In genomic region chr11:90033442-90033841, GRCm38 (mm10) we compare ENCODE assay signal across 9 mouse cellular contexts. TPM values are rescaled to one million over a fixed set of nuclear protein-coding genes. Genes with fewer than 3 reads are reported as not detected.
DNase-seq lines count a peak whose midpoint lies in the region; ATAC-seq and TF ChIP-seq lines count a peak whose summit lies in the region.
"Had no signal": no experiment of that assay in that cellular context is flagged by ENCODE, and none has a peak within 500 bp of the region (broad histone marks: within the 10 kb centered on the region; RNA-seq: fewer than 3 reads in every experiment).

No protein-coding gene starts in this region.

- TF ChIP-seq CTCF in left cerebral cortex, adult 2 months (IDR thresholded peaks at IDR 0.05), result no peak

- intact Hi-C loops in left cerebral cortex, adult 2 months (cut with DNase I), result no loop called here
- intact Hi-C loops in left cerebral cortex, postnatal 25 days (cut with DNase I), result no loop called here

- 19% methylated on average over 5 of the region's 5 CpGs for WGBS in heart, embryonic 14.5 days
- 43% methylated on average over 5 of the region's 5 CpGs for WGBS in limb, embryonic 14.5 days
- WGBS in stomach, embryonic 14.5 days, result 37% methylated on average over 5 of the region's 5 CpGs

- H3K4me3 ChIP-seq in left cerebral cortex, adult 2 months, result peak overlapping the region; percentile 3; the same call in 1 of the 2 replicates
- peak overlapping the region; percentile 4 to 36 for H3K4me3 ChIP-seq in heart, embryonic 14.5 days (ENCODE audit: control insufficient read depth in 1 of 2, insufficient read depth in 1 of 2, low read depth in 1 of 2, low read length in 2 of 2)
- 0 out of 2 replicates have a peak overlapping the region, but pooled peaks have one; percentile 4 for H3K4me3 ChIP-seq in limb, embryonic 14.5 days (replicated peaks; ENCODE audit: low read length)
- H3K4me3 ChIP-seq in stomach, embryonic 14.5 days (ENCODE audit: low read depth, low read length), result peak overlapping the region; percentile 35
- H3K4me3 ChIP-seq: megakaryocyte, embryonic 14.5 days had no signal

- peaks cover 20% of the 10 kb centered on the region for H3K27me3 ChIP-seq in heart, embryonic 14.5 days (ENCODE audit: control insufficient read depth, insufficient read depth, low read length)
- H3K27me3 ChIP-seq in limb, embryonic 14.5 days (ENCODE audit: control insufficient read depth, insufficient read depth, low read length), result no peaks in the 10 kb centered on the region
- no peaks in the 10 kb centered on the region; the same call in 1 of the 2 replicates for H3K27me3 ChIP-seq in stomach, embryonic 14.5 days (ENCODE audit: control insufficient read depth, insufficient read depth, low read length)

- ATAC-seq in heart, embryonic 14.5 days (ENCODE audit: insufficient number of reproducible peaks, insufficient read depth, low FRiP score, low read depth), result no peak
- ATAC-seq in limb, embryonic 14.5 days (ENCODE audit: low FRiP score, low read depth), result no peak
- ATAC-seq in stomach, embryonic 14.5 days (ENCODE audit: insufficient number of reproducible peaks, insufficient read depth, low FRiP score, low read depth), result no peak

- no peak for TF ChIP-seq POLR2A in limb, embryonic 14.5 days (IDR thresholded peaks at IDR 0.05; ENCODE audit: borderline replicate concordance, extremely low read depth, insufficient read depth, insufficient read length)

- H3K27ac ChIP-seq in left cerebral cortex, adult 2 months, result no peak overlapping the region
- no peak overlapping the region for H3K27ac ChIP-seq in heart, embryonic 14.5 days (replicated peaks in 1 of 2; ENCODE audit: control insufficient read depth in 1 of 2, insufficient read depth in 1 of 2, low read depth in 2 of 2, low read length in 2 of 2)
- H3K27ac ChIP-seq in limb, embryonic 14.5 days (replicated peaks; ENCODE audit: low read depth, low read length), result no peak overlapping the region
- H3K27ac ChIP-seq in stomach, embryonic 14.5 days (ENCODE audit: low read length), result no peak overlapping the region; the same call in 1 of the 2 replicates

- peak overlapping the region; percentile 45 for H3K9ac ChIP-seq in heart, embryonic 14.5 days (ENCODE audit: low read length)
- H3K9ac ChIP-seq in limb, embryonic 14.5 days (ENCODE audit: low read depth, low read length, severe bottlenecking), result no peak overlapping the region
- no peak overlapping the region; the same call in 1 of the 2 replicates for H3K9ac ChIP-seq in stomach, embryonic 14.5 days (replicated peaks; ENCODE audit: low read depth, low read length)

- no peaks in the 10 kb centered on the region for H3K36me3 ChIP-seq in heart, embryonic 14.5 days (ENCODE audit: control insufficient read depth, insufficient read depth, low read length)
- no peaks in the 10 kb centered on the region; the same call in 1 of the 2 replicates for H3K36me3 ChIP-seq in limb, embryonic 14.5 days (ENCODE audit: control insufficient read depth, insufficient read depth, low read length)
- H3K36me3 ChIP-seq in stomach, embryonic 14.5 days (ENCODE audit: control insufficient read depth, insufficient read depth, low read length), result no peaks in the 10 kb centered on the region

- H3K4me1 ChIP-seq in heart, embryonic 14.5 days (ENCODE audit: control insufficient read depth in 2 of 2, insufficient read depth in 2 of 2, low read length in 2 of 2), result peaks cover 5 to 29% of the 10 kb centered on the region in 2 experiments
- H3K4me1 ChIP-seq in limb, embryonic 14.5 days (ENCODE audit: control insufficient read depth, insufficient read depth, low read length), result peaks cover 28% of the 10 kb centered on the region
- H3K4me1 ChIP-seq in stomach, embryonic 14.5 days (ENCODE audit: control insufficient read depth, insufficient read depth, low read length), result peaks cover 14% of the 10 kb centered on the region; the same call in 1 of the 2 replicates

- H3K4me2 ChIP-seq in heart, embryonic 14.5 days (ENCODE audit: low read length), result peak overlapping the region; percentile 66
- H3K4me2 ChIP-seq in limb, embryonic 14.5 days (replicated peaks; ENCODE audit: low read depth, low read length, severe bottlenecking), result peak overlapping the region; percentile 50
- H3K4me2 ChIP-seq in stomach, embryonic 14.5 days (replicated peaks; ENCODE audit: low read depth, low read length), result peak overlapping the region; percentile 53

- DNase-seq in left cerebral cortex, adult 2 months (ENCODE audit: extremely low spot score in 1 of 2, low spot score in 2 of 2), result no peak
- no peak for DNase-seq in left cerebral cortex, adult 18-20 months (ENCODE audit: low spot score in 2 of 2)
- no peak for DNase-seq in limb, embryonic 14.5 days (ENCODE audit: low spot score)
- DNase-seq in left cerebral cortex, postnatal 25 days (ENCODE audit: low spot score in 2 of 2), result no peak
- no peak for DNase-seq in retina, embryonic 14.5 days (ENCODE audit: low spot score)

- peaks cover 4% of the 10 kb centered on the region; the same call in 1 of the 2 replicates for H3K9me3 ChIP-seq in heart, embryonic 14.5 days (ENCODE audit: control insufficient read depth, low read length)
- H3K9me3 ChIP-seq in limb, embryonic 14.5 days (ENCODE audit: control insufficient read depth, low read length), result no peaks in the 10 kb centered on the region
- peaks cover 5% of the 10 kb centered on the region; the same call in 1 of the 2 replicates for H3K9me3 ChIP-seq in stomach, embryonic 14.5 days (ENCODE audit: control insufficient read depth, low read depth, low read length)

RNA-seq across cellular contexts. Expression of gene Tmem100, which starts 3.3 kb away (rescaled TPM):
- total RNA-seq in left cerebral cortex, adult 2 months (2021), result 10 to 100 TPM; 15.9 TPM
- total RNA-seq in left cerebral cortex, adult 18-20 months (2021), result 10 to 100 TPM; 12.3 to 18.2 TPM
- polyA plus RNA-seq in heart, embryonic 14.5 days (2014; fragmentation: Nextera tagmentation; extraction: Ambion mirVana), result 14.8 and 16.4 TPM in 2 replicates
- 12.6 and 16.4 TPM in 2 replicates for polyA plus RNA-seq in limb, embryonic 14.5 days (2012; rRNA removed)
- polyA plus RNA-seq in limb, embryonic 14.5 days (2014; fragmentation: Nextera tagmentation; extraction: Ambion mirVana), result 20.1 and 23.9 TPM in 2 replicates
- polyA plus RNA-seq in stomach, embryonic 14.5 days (2014; fragmentation: Nextera tagmentation; extraction: Ambion mirVana), result 37.7 and 40.3 TPM in 2 replicates
- 10 to 100 TPM; 19.2 to 19.7 TPM for total RNA-seq in left cerebral cortex, postnatal 25 days (2021)
- total RNA-seq: MEL had no signal

RNA-seq across cellular contexts. Expression of gene Pctp, which starts 30.7 kb away (rescaled TPM):
- 1 to 10 TPM; 1.1 to 1.3 TPM for total RNA-seq in left cerebral cortex, adult 2 months (2021)
- total RNA-seq in left cerebral cortex, adult 18-20 months (2021), result 1 to 10 TPM in 1 of 2 experiments, under 1 TPM in 1; 0.86 to 1.3 TPM
- 6.3 and 6.5 TPM in 2 replicates for polyA plus RNA-seq in heart, embryonic 14.5 days (2014; fragmentation: Nextera tagmentation; extraction: Ambion mirVana)
- polyA plus RNA-seq in limb, embryonic 14.5 days (2012; rRNA removed), result 3.9 TPM in 2 replicates
- polyA plus RNA-seq in limb, embryonic 14.5 days (2014; fragmentation: Nextera tagmentation; extraction: Ambion mirVana), result 2.3 and 2.8 TPM in 2 replicates
- 6.6 and 7.0 TPM in 2 replicates for polyA plus RNA-seq in stomach, embryonic 14.5 days (2014; fragmentation: Nextera tagmentation; extraction: Ambion mirVana)
- total RNA-seq in left cerebral cortex, postnatal 25 days (2021), result 1 to 10 TPM in 1 of 2 experiments, under 1 TPM in 1; 0.94 to 1.1 TPM
